Comparison of ENCODE assay signal across 8 mouse cellular contexts in the genomic region with DNA sequence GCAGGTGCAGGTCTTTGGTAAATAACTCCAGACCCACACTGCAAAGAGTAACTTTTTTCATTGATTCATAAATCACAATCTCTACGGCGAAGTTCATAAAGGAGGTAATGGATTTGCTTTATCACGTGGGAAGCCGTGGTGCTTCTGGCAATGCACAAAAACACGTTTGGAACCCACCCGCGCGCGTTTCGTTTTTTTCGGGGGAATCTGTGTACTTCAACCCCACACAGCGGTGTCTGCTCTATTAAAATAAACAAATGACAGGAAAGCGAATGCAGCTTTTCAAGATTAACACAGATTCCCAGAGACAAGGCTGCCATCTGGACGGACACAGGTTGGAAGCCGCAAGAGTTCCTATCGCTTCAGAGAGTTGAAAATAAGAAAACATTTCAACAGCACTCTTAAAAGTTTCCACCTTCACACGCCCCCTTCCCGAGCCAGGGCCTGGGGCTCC. TPM values are rescaled to one million over a fixed set of nuclear protein-coding genes. Genes with fewer than 3 reads are reported as not detected.
DNase-seq lines count a peak whose midpoint lies in the region; ATAC-seq and TF ChIP-seq lines count a peak whose summit lies in the region.

No protein-coding gene starts in this region.

- intact Hi-C loops in gastrocnemius, adult 2 months (cut with DNase I) = loop anchor here (2.0 kb wide), 1 partner anchor 39 kb away; a partner anchor contains a TSS

- H3K27ac ChIP-seq in gastrocnemius, adult 2 months = peak overlapping the region; percentile 87
- peak overlapping the region; percentile 90 for H3K27ac ChIP-seq in forebrain, embryonic 12.5 days
- H3K27ac ChIP-seq in liver, embryonic 15.5 days (replicated peaks) = peak overlapping the region; percentile 92

- H3K4me1 ChIP-seq in forebrain, embryonic 12.5 days = peaks cover 42% of the 10 kb centered on the region
- peaks cover 71% of the 10 kb centered on the region for H3K4me1 ChIP-seq in liver, embryonic 15.5 days (replicated peaks)

- no peak for ATAC-seq in forebrain, embryonic 12.5 days (ENCODE audit: low FRiP score)
- no peak for ATAC-seq in liver, embryonic 15.5 days (ENCODE audit: insufficient read depth)

- H3K4me2 ChIP-seq in forebrain, embryonic 12.5 days = peak overlapping the region; percentile 83
- peak overlapping the region; percentile 95 for H3K4me2 ChIP-seq in liver, embryonic 15.5 days

- H3K4me3 ChIP-seq in gastrocnemius, adult 2 months = peak overlapping the region; percentile 92
- H3K4me3 ChIP-seq in forebrain, embryonic 12.5 days (replicated peaks) = peak overlapping the region; percentile 95
- peak overlapping the region; percentile 90 for H3K4me3 ChIP-seq in liver, embryonic 15.5 days (replicated peaks)

- WGBS in forebrain, embryonic 12.5 days = 8% methylated on average over 18 of the region's 18 CpGs
- WGBS in liver, embryonic 15.5 days (ENCODE audit: insufficient replicate concordance) = 3% methylated on average over 18 of the region's 18 CpGs

- TF ChIP-seq CTCF in gastrocnemius, adult 2 months (IDR thresholded peaks at IDR 0.05) = no peak

- no peaks in the 10 kb centered on the region for H3K9me3 ChIP-seq in forebrain, embryonic 12.5 days
- H3K9me3 ChIP-seq in liver, embryonic 15.5 days (replicated peaks) = no peaks in the 10 kb centered on the region

- H3K9ac ChIP-seq in forebrain, embryonic 12.5 days = peak overlapping the region; percentile 93
- peak overlapping the region; percentile 90 for H3K9ac ChIP-seq in liver, embryonic 15.5 days

- no peak for DNase-seq in gastrocnemius, adult 2 months
- no peak for DNase-seq in gastrocnemius, postnatal 4 days (ENCODE audit: low spot score in 2 of 2)
- DNase-seq in 416B (ENCODE audit: low read depth) = peak; percentile 47
- DNase-seq in embryo, embryonic 11 days = no peak
- DNase-seq in gastrocnemius, postnatal 10 days = no peak
- DNase-seq in MN1 (ENCODE audit: low spot score) = no peak

- no peaks in the 10 kb centered on the region for H3K27me3 ChIP-seq in forebrain, embryonic 12.5 days
- H3K27me3 ChIP-seq in liver, embryonic 15.5 days = no peaks in the 10 kb centered on the region

- H3K36me3 ChIP-seq in forebrain, embryonic 12.5 days (replicated peaks) = no peaks in the 10 kb centered on the region
- no peaks in the 10 kb centered on the region for H3K36me3 ChIP-seq in liver, embryonic 15.5 days (replicated peaks)

RNA-seq across cellular contexts. Expression of a gene that starts 1.1 kb away (rescaled TPM):
- total RNA-seq in gastrocnemius, adult 2 months (2021) = 10 to 100 TPM; 15.4 to 22.4 TPM
- 10 to 100 TPM; 24.1 to 26.7 TPM for total RNA-seq in gastrocnemius, postnatal 4 days (2021)
- 17.8 and 18.3 TPM in 2 replicates for polyA plus RNA-seq in forebrain, embryonic 12.5 days (2016; fragmentation: Nextera tagmentation; extraction: Ambion mirVana)
- polyA plus RNA-seq in liver, embryonic 15.5 days (2015; fragmentation: Nextera tagmentation; extraction: Ambion mirVana) = 7.5 and 7.6 TPM in 2 replicates
- 10 to 100 TPM; 19.4 to 21.5 TPM for total RNA-seq in gastrocnemius, postnatal 10 days (2021)

RNA-seq across cellular contexts. Expression of a gene that starts 39.0 kb away (rescaled TPM):
- 100 to 1,000 TPM; 120 to 155 TPM for total RNA-seq in gastrocnemius, adult 2 months (2021)
- total RNA-seq in gastrocnemius, postnatal 4 days (2021) = 100 to 1,000 TPM; 307 to 331 TPM
- polyA plus RNA-seq in forebrain, embryonic 12.5 days (2016; fragmentation: Nextera tagmentation; extraction: Ambion mirVana) = 413 and 432 TPM in 2 replicates
- 224 and 276 TPM in 2 replicates for polyA plus RNA-seq in liver, embryonic 15.5 days (2015; fragmentation: Nextera tagmentation; extraction: Ambion mirVana)
- 100 to 1,000 TPM; 258 to 266 TPM for total RNA-seq in gastrocnemius, postnatal 10 days (2021)

RNA-seq across cellular contexts. Expression of a gene that starts 51.2 kb away (rescaled TPM):
- total RNA-seq in gastrocnemius, adult 2 months (2021) = 1 to 10 TPM; 1.7 to 2.0 TPM
- total RNA-seq in gastrocnemius, postnatal 4 days (2021) = 1 to 10 TPM; 4.3 to 5.0 TPM
- polyA plus RNA-seq in forebrain, embryonic 12.5 days (2016; fragmentation: Nextera tagmentation; extraction: Ambion mirVana) = 19.2 and 19.3 TPM in 2 replicates
- polyA plus RNA-seq in liver, embryonic 15.5 days (2015; fragmentation: Nextera tagmentation; extraction: Ambion mirVana) = 1.8 and 2.1 TPM in 2 replicates
- 1 to 10 TPM; 3.9 to 5.1 TPM for total RNA-seq in gastrocnemius, postnatal 10 days (2021)
